Mouse (Mus musculus) heart, adult 11 months (tissue): ENCODE measurements at regions not wholly inside any gene's neighbourhood (a gene's known extent, or its start where the extent isn't known, plus 50 kb on each side); places are given as distances from the start of the nearest gene placed in this dataset.
A peak's percentile ranks its signal among the peaks of the same experiment; 100 is the strongest.
"Not testable (repeated sequence)": the region's sequence is repeated elsewhere in the genome, so short reads cannot be mapped to it uniquely, and the experiment has no call there.

Experiments used
- DNase-seq: peaks from one replicate; pipeline ENCODE4 v3.0.0; 2022

GRCm38 (mm10) chr13:101955806-101956418 lies 187.9 kb upstream of the Pik3r1 start:
- DNase-seq = no peak

- peak; percentile 94 for DNase-seq
These were observed 189.8 kb upstream of the Pik3r1 start for GRCm38 (mm10) chr13:101957782-101958181.

- peak; percentile 87 for DNase-seq
These were observed 197.5 kb upstream of the Pik3r1 start for GRCm38 (mm10) chr13:101965537-101965936.

GRCm38 (mm10) chr13:101966799-101967397 lies 198.9 kb upstream of the Pik3r1 start:
- DNase-seq = peak; percentile 87

GRCm38 (mm10) chr13:101967466-101967865 lies 199.4 kb upstream of the Pik3r1 start:
- no peak for DNase-seq

GRCm38 (mm10) chr13:101976766-101977165 lies 208.7 kb upstream of the Pik3r1 start:
- no peak for DNase-seq

GRCm38 (mm10) chr13:101980171-101980835 lies 212.3 kb upstream of the Pik3r1 start:
- peak; percentile 92 for DNase-seq

- DNase-seq = no peak
These were observed 220.8 kb upstream of the Pik3r1 start for GRCm38 (mm10) chr13:101988637-101989413.

- peak; percentile 93 for DNase-seq
These were observed 223.7 kb upstream of the Pik3r1 start for GRCm38 (mm10) chr13:101991729-101992128.

- DNase-seq = peak; percentile 98
These were observed 226.8 kb upstream of the Pik3r1 start for GRCm38 (mm10) chr13:101994779-101995178.

GRCm38 (mm10) chr13:101995529-101995928 lies 227.5 kb upstream of the Pik3r1 start:
- no peak for DNase-seq

GRCm38 (mm10) chr13:101996144-101996543 lies 228.1 kb upstream of the Pik3r1 start:
- peak; percentile 88 for DNase-seq

GRCm38 (mm10) chr13:101997415-101997814 lies 229.4 kb upstream of the Pik3r1 start:
- DNase-seq = no peak

GRCm38 (mm10) chr13:102006565-102006964 lies 238.5 kb upstream of the Pik3r1 start:
- no peak for DNase-seq

- no peak for DNase-seq
These were observed 243.9 kb upstream of the Pik3r1 start for GRCm38 (mm10) chr13:102011965-102012364.

- DNase-seq = no peak
These were observed 246.5 kb upstream of the Pik3r1 start for GRCm38 (mm10) chr13:102014514-102014913.

- peak; percentile 95 for DNase-seq
These were observed 246.9 kb upstream of the Pik3r1 start for GRCm38 (mm10) chr13:102014958-102015357.

- DNase-seq = no peak
These were observed 248.5 kb upstream of the Pik3r1 start for GRCm38 (mm10) chr13:102016518-102016917.

GRCm38 (mm10) chr13:102022273-102022672 lies 254.3 kb upstream of the Pik3r1 start:
- DNase-seq = no peak

GRCm38 (mm10) chr13:102022757-102023156 lies 254.7 kb upstream of the Pik3r1 start:
- no peak for DNase-seq

- no peak for DNase-seq
These were observed 255.6 kb upstream of the Pik3r1 start for GRCm38 (mm10) chr13:102023624-102024023.

- no peak for DNase-seq
These were observed 257.1 kb upstream of the Pik3r1 start for GRCm38 (mm10) chr13:102025138-102025537.

GRCm38 (mm10) chr13:102025547-102025946 lies 257.5 kb upstream of the Pik3r1 start:
- DNase-seq = not testable (repeated sequence)
